Mouse (Mus musculus) bone marrow, adult 2 months (tissue): ENCODE results near the gene Gm21985.

Experiments
- CTCF ChIP-seq: fragments of 200-500 bp; IDR thresholded peaks from 2 replicates; pipeline ENCODE4 v1.5.1; 2011; ENCODE audit warnings: low read length, control low read depth; ENCODE audit not compliant: control insufficient read depth, insufficient read depth
- POLR2A ChIP-seq: fragments of 200-500 bp; IDR thresholded peaks from 2 replicates; pipeline ENCODE4 v1.6.1; 2011; ENCODE audit warnings: low read depth, mild to moderate bottlenecking, control low read depth, low read length, borderline replicate concordance; ENCODE audit not compliant: control insufficient read depth

GRCm38 (mm10) chr2:112265448-112266241 is 469 bp upstream of the Gm21985 start, which contains the start of gene Slc12a6:
- TF ChIP-seq CTCF (0 out of 2 replicates have a peak, but pooled peaks have one; percentile 5), POLR2A (peak; percentile 39; the same call in 1 of the 2 replicates)
